Mouse (Mus musculus) hindbrain, embryonic 13.5 days (tissue): ENCODE data around the gene A630089N07Rik. TPM values are rescaled to one million over a fixed set of nuclear protein-coding genes. Genes with fewer than 3 reads are reported as not detected.

Experiments used
- ATAC-seq: fragments of 200-750 bp; cut with Nextera tagmentation; 2 replicates; pipeline ENCODE4 v1.8.0; 2017; ENCODE audit warnings: moderate TSS enrichment; ENCODE audit not compliant: low FRiP score
- H3K27ac ChIP-seq: fragments of 300-500 bp; sonication (generic); 2 replicates; pipeline ENCODE4 v1.5.1; 2015; ENCODE audit warnings: inconsistent platforms, mild to moderate bottlenecking, moderate library complexity
- H3K27me3 ChIP-seq: fragments of 300-500 bp; sonication (generic); 2 replicates; pipeline ENCODE4 v1.6.1; 2015; ENCODE audit warnings: mild to moderate bottlenecking, inconsistent platforms
- H3K36me3 ChIP-seq: fragments of 300-500 bp; sonication (generic); 2 replicates; pipeline ENCODE4 v1.6.1; 2015; ENCODE audit warnings: mild to moderate bottlenecking, inconsistent platforms
- H3K4me1 ChIP-seq: fragments of 300-500 bp; sonication (generic); replicated peaks from 2 replicates; pipeline ENCODE4 v1.6.1; 2015; ENCODE audit warnings: inconsistent platforms
- H3K4me2 ChIP-seq: fragments of 300-500 bp; sonication (generic); 2 replicates; pipeline ENCODE4 v1.6.1; 2015; ENCODE audit warnings: inconsistent platforms, mild to moderate bottlenecking, moderate library complexity
- H3K4me3 ChIP-seq: fragments of 300-500 bp; sonication (generic); 2 replicates; pipeline ENCODE4 v1.5.1; 2015; ENCODE audit warnings: mild to moderate bottlenecking, inconsistent platforms
- H3K9ac ChIP-seq: fragments of 300-500 bp; sonication (generic); 2 replicates; pipeline ENCODE4 v1.6.1; 2015; ENCODE audit warnings: mild to moderate bottlenecking, inconsistent platforms
- H3K9me3 ChIP-seq: fragments of 300-500 bp; sonication (generic); 2 replicates; pipeline ENCODE4 v1.6.1; 2016; ENCODE audit warnings: inconsistent platforms
- WGBS: fragments of 180-500 bp; shearing (Covaris S2); methylation state at CpG from one replicate; pipeline ENCODE4 v1.1.7; 2015; 5-methylcytosine and 5-hydroxymethylcytosine counted together
- polyA plus RNA-seq: library from polyadenylated mRNA; unstranded; fragments of >200 nt; fragmentation: Nextera tagmentation; extraction: Ambion mirVana; gene quantifications from 2 replicates; pipeline ENCODE4 v1.2.1, GENCODE M21; 2015

Gene A630089N07Rik
- polyA plus RNA-seq, 1 experiment from 2014 or later: 14.4 TPM

GRCm38 (mm10) chr16:97958401-97958973 is 123.8 kb downstream of the A630089N07Rik start:
- H3K9me3 ChIP-seq: no peaks in the 10 kb centered on the region
- no peak overlapping the region for H3K4me3 ChIP-seq
- H3K36me3 ChIP-seq: peaks cover 31% of the 10 kb centered on the region
- peaks cover 20% of the 10 kb centered on the region for H3K4me1 ChIP-seq
- H3K9ac ChIP-seq: no peak overlapping the region
- no peak overlapping the region for H3K4me2 ChIP-seq
- H3K27me3 ChIP-seq: no peaks in the 10 kb centered on the region
- no peak for ATAC-seq
- no peak overlapping the region for H3K27ac ChIP-seq

- no peak overlapping the region for H3K9ac ChIP-seq
- no peaks in the 10 kb centered on the region for H3K9me3 ChIP-seq
- ATAC-seq: no peak
- H3K4me1 ChIP-seq: peaks cover 16% of the 10 kb centered on the region
- no peaks in the 10 kb centered on the region for H3K27me3 ChIP-seq
- H3K36me3 ChIP-seq: peaks cover 38% of the 10 kb centered on the region
- no peak overlapping the region for H3K27ac ChIP-seq
- no peak overlapping the region for H3K4me2 ChIP-seq
- H3K4me3 ChIP-seq: no peak overlapping the region
Measured at GRCm38 (mm10) chr16:97957626-97958025, 124.6 kb downstream of the A630089N07Rik start.

- Histone ChIP-seq H3K9me3 (no peaks in the 10 kb centered on the region), H3K4me2 (no peak overlapping the region), H3K9ac (no peak overlapping the region), H3K36me3 (peaks cover 54% of the 10 kb centered on the region), H3K4me1 (peaks cover 10% of the 10 kb centered on the region), H3K27me3 (no peaks in the 10 kb centered on the region), H3K4me3 (no peak overlapping the region), H3K27ac (no peak overlapping the region)
- 77% methylated on average over 2 of the region's 2 CpGs for WGBS
- ATAC-seq: no peak
Measured at GRCm38 (mm10) chr16:97956011-97956410, 126.2 kb downstream of the A630089N07Rik start.

GRCm38 (mm10) chr16:97953300-97953699 is 128.9 kb downstream of the A630089N07Rik start:
- H3K36me3 ChIP-seq: peaks cover 77% of the 10 kb centered on the region
- no peak overlapping the region for H3K4me3 ChIP-seq

GRCm38 (mm10) chr16:97952801-97953200 is 129.4 kb downstream of the A630089N07Rik start:
- Histone ChIP-seq H3K27ac (no peak overlapping the region), H3K27me3 (no peaks in the 10 kb centered on the region), H3K9ac (no peak overlapping the region), H3K4me1 (0 out of 2 replicates have a peak, but pooled peaks cover 2% of the 10 kb centered on the region), H3K9me3 (no peaks in the 10 kb centered on the region), H3K4me2 (no peak overlapping the region), H3K4me3 (no peak overlapping the region), H3K36me3 (peaks cover 77% of the 10 kb centered on the region)
- ATAC-seq: no peak
- 91% methylated on average over 9 of the region's 9 CpGs for WGBS

More at GRCm38 (mm10) chr16:97953300-97953699, 128.9 kb downstream of the A630089N07Rik start:
- Histone ChIP-seq H3K9me3 (no peaks in the 10 kb centered on the region), H3K4me1 (0 out of 2 replicates have a peak, but pooled peaks cover 4% of the 10 kb centered on the region), H3K4me2 (no peak overlapping the region), H3K27ac (no peak overlapping the region), H3K27me3 (no peaks in the 10 kb centered on the region), H3K9ac (no peak overlapping the region)
- no peak for ATAC-seq
- WGBS: 97% methylated on average over 2 of the region's 2 CpGs

GRCm38 (mm10) chr16:97952371-97952770 is 129.9 kb downstream of the A630089N07Rik start:
- 92% methylated on average over 4 of the region's 4 CpGs for WGBS
- no peak for ATAC-seq
- peaks cover 77% of the 10 kb centered on the region for H3K36me3 ChIP-seq

More at GRCm38 (mm10) chr16:97952371-97952770, 129.9 kb downstream of the A630089N07Rik start:
- H3K27ac ChIP-seq: no peak overlapping the region
- H3K4me3 ChIP-seq: no peak overlapping the region
- no peak overlapping the region for H3K4me2 ChIP-seq
- no peak overlapping the region for H3K9ac ChIP-seq
- no peaks in the 10 kb centered on the region for H3K9me3 ChIP-seq
- no peaks in the 10 kb centered on the region for H3K4me1 ChIP-seq
- no peaks in the 10 kb centered on the region for H3K27me3 ChIP-seq

Other genes with a start within 250 kb of the A630089N07Rik start
- gene Prdm15, start 230.6 kb downstream of the A630089N07Rik start, polyA plus RNA-seq: 11.2 and 14.5 TPM in 2 replicates
- gene C2cd2, start 119.9 kb downstream of the A630089N07Rik start, polyA plus RNA-seq: 13.9 and 14.0 TPM in 2 replicates
- 12.3 and 13.5 TPM in 2 replicates for gene Zbtb21, start 119.8 kb downstream of the A630089N07Rik start, polyA plus RNA-seq
- gene B230307C23Rik, start 85.1 kb downstream of the A630089N07Rik start, polyA plus RNA-seq: 21.9 and 22.3 TPM in 2 replicates